Mouse (Mus musculus) intestine, embryonic 16.5 days (tissue): ENCODE results near the gene G6pc3. TPM values are rescaled to one million over a fixed set of nuclear protein-coding genes. Genes with fewer than 3 reads are reported as not detected.
A peak's percentile ranks its signal among the peaks of the same experiment; 100 is the strongest.

Source experiments
- ATAC-seq: fragments of 200-750 bp; cut with Nextera tagmentation; 2 replicates; pipeline ENCODE4 v1.8.0; 2017; ENCODE audit warnings: moderate TSS enrichment, moderate library complexity
- H3K27ac ChIP-seq: fragments of 300-500 bp; sonication (generic); 2 replicates; pipeline ENCODE4 v1.5.1; 2014; ENCODE audit warnings: mild to moderate bottlenecking, low read length
- H3K27me3 ChIP-seq: fragments of 300-500 bp; sonication (generic); replicated peaks from 2 replicates; pipeline ENCODE4 v1.6.1; 2014; ENCODE audit warnings: low read length, control low read depth, mixed read lengths; ENCODE audit not compliant: control insufficient read depth, insufficient read depth
- H3K36me3 ChIP-seq: fragments of 300-500 bp; sonication (generic); 2 replicates; pipeline ENCODE4 v1.6.1; 2014; ENCODE audit warnings: low read length, control low read depth; ENCODE audit not compliant: control insufficient read depth, insufficient read depth
- H3K4me1 ChIP-seq: fragments of 300-500 bp; sonication (generic); 2 replicates; pipeline ENCODE4 v1.6.1; 2014; ENCODE audit warnings: low read length, control low read depth, mixed read lengths; ENCODE audit not compliant: control insufficient read depth, insufficient read depth
- H3K4me2 ChIP-seq: fragments of 300-500 bp; sonication (generic); 2 replicates; pipeline ENCODE4 v1.6.1; 2014; ENCODE audit warnings: low read depth, low read length, control low read depth
- H3K4me3 ChIP-seq: fragments of 300-500 bp; sonication (generic); 2 replicates; pipeline ENCODE4 v1.5.1; 2014; ENCODE audit warnings: mild to moderate bottlenecking, low read length
- H3K9ac ChIP-seq: fragments of 300-500 bp; sonication (generic); 2 replicates; pipeline ENCODE4 v1.6.1; 2014; ENCODE audit warnings: low read depth, low read length
- H3K9me3 ChIP-seq: fragments of 300-500 bp; sonication (generic); 2 replicates; pipeline ENCODE4 v1.6.1; 2016; ENCODE audit warnings: low read length, control low read depth; ENCODE audit not compliant: control insufficient read depth
- WGBS: fragments of 180-500 bp; shearing (Covaris S2); extraction: QIAGEN DNeasy Blood & Tissue Kit; methylation state at CpG from one replicate; pipeline ENCODE4 v1.1.7; 2014; 5-methylcytosine and 5-hydroxymethylcytosine counted together
- polyA plus RNA-seq: library from polyadenylated mRNA; unstranded; fragments of >200 nt; fragmentation: Nextera tagmentation; extraction: Ambion mirVana; gene quantifications from 2 replicates; pipeline ENCODE4 v1.2.1, GENCODE M21; 2015

G6pc3 gene
- polyA plus RNA-seq, 1 experiment from 2014 or later = 32.1 TPM

DNA sequence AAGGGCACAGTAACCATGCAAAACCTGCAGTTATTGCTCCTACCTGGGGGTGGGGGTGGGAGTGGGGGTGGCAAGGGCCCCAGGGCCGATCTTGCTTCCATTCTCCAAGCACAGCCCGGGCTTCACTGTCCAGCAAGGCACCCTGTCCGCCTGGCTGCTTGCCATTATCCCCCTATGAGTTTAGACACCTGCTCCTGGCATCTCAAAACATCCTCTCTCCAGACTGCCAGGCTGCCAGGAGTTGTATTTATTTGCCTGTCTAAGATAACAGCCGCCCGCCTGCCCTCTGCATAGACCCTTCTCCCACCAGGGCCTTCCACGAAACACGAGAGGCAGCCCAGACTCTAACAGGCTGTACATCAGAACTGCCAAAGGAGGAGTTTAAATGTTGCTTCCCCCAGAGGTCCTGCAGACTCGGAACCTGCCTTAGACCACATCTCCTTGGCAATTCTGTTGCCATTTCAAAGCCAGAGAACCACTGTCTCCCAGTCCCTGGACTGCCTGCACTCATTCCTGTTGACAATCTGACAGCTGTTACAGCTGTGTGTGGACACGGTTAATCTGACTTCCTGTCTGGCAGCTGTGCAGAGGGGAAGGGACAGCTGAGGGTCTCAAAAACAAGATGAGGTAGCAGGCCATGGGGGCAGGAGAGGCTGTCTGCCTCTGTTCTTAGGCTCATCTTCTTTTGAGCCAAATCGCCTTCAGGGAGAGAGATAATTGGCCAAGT is 25.2 kb downstream of the G6pc3 start:
- H3K9ac ChIP-seq = peak overlapping the region; percentile 26; the same call in 1 of the 2 replicates

DNA sequence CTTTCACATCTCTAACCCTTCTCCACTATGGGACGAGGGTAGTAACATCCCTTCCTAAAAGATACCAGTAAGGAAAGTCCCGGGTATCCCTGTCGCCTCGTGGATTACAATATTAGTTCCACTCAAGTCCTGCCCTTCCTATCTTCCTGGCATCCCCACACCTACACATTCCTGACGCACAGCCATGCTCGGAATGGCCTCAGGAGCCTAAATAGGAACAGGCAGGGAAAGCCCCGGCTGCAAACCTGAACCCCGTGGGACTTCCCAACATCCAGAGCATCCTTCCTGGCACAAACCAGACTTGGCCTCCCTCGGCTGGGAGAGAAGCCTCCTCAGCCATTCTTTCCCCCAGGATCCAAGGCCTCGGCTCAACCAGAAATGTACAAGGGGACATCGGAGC is 26.1 kb downstream of the G6pc3 start:
- peak overlapping the region; percentile 84 for H3K27ac ChIP-seq
- H3K9ac ChIP-seq = peak overlapping the region; percentile 50

More for the DNA sequence above, 25.2 kb downstream of the G6pc3 start:
- H3K4me3 ChIP-seq = no peak overlapping the region
- peaks cover 78% of the 10 kb centered on the region for H3K4me1 ChIP-seq
- peaks cover 2% of the 10 kb centered on the region; the same call in 1 of the 2 replicates for H3K36me3 ChIP-seq
- no peak overlapping the region for H3K4me2 ChIP-seq
- 33% methylated on average over 10 of the region's 10 CpGs for WGBS
- no peak for ATAC-seq
- H3K9me3 ChIP-seq = no peaks in the 10 kb centered on the region
- no peaks in the 10 kb centered on the region for H3K27me3 ChIP-seq
- H3K27ac ChIP-seq = peak overlapping the region; percentile 84; the same call in 1 of the 2 replicates

DNA sequence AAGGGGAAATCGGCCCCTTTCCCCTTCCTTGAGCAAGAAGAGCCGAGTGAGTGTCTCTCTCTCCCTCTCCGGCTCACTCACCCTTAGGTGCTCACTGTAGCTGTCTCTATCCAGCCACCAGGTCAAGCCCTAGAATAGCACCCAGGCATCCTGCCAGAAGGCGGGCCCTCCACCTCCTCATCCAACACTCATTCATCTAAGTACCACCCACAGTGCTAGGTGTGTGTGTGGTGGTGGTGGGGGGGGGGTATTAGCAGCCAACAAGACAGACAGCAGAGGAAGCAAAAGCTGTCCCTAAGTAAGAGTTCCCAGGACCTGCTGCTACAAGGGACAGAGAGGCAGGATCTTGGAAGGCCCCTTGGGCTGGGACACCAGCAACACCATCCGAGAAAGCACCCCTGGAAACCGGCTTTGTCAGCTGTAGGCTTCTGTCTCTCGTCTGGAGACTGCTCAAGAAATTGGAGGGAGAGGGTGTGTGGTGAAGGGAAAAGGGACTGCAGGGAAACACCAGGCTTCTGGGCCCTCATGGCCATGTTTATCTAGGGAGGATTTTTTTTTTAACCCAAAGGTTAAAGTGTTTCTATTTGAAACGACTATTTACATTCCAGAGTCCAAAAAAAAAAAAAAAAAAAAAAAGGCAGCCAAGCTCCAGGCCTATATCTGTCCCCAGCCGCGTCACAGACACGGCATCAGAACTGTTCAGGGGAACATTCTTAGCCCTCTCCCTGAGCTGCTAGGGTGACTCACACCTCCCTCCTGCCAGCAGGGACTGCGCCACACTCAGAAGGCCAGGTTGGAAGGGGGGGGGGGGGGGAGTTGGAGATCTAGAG is 26.9 kb downstream of the G6pc3 start:
- H3K27me3 ChIP-seq = no peaks in the 10 kb centered on the region
- peaks cover 84% of the 10 kb centered on the region for H3K4me1 ChIP-seq
- no peaks in the 10 kb centered on the region for H3K9me3 ChIP-seq
- 16% methylated on average over 12 of the region's 12 CpGs for WGBS
- ATAC-seq = peak; percentile 56
- peak overlapping the region; percentile 90 for H3K4me2 ChIP-seq
- peak overlapping the region; percentile 56 for H3K9ac ChIP-seq
- peaks cover 2% of the 10 kb centered on the region; the same call in 1 of the 2 replicates for H3K36me3 ChIP-seq
- H3K4me3 ChIP-seq = peak overlapping the region; percentile 59
- peak overlapping the region; percentile 84 for H3K27ac ChIP-seq

More for the DNA sequence above, 26.1 kb downstream of the G6pc3 start:
- H3K4me1 ChIP-seq = peaks cover 87% of the 10 kb centered on the region
- H3K27me3 ChIP-seq = no peaks in the 10 kb centered on the region
- ATAC-seq = no peak
- H3K9me3 ChIP-seq = no peaks in the 10 kb centered on the region
- peak overlapping the region; percentile 90 for H3K4me2 ChIP-seq
- 61% methylated on average over 11 of the region's 11 CpGs for WGBS
- peak overlapping the region; percentile 59 for H3K4me3 ChIP-seq
- H3K36me3 ChIP-seq = peaks cover 2% of the 10 kb centered on the region; the same call in 1 of the 2 replicates

GRCm38 (mm10) chr11:102216886-102217240 is 27.4 kb downstream of the G6pc3 start:
- H3K4me2 ChIP-seq = peak overlapping the region; percentile 90
- peaks cover 79% of the 10 kb centered on the region for H3K4me1 ChIP-seq
- no peaks in the 10 kb centered on the region for H3K27me3 ChIP-seq
- H3K9me3 ChIP-seq = no peaks in the 10 kb centered on the region
- WGBS = 30% methylated on average over 5 of the region's 5 CpGs
- H3K36me3 ChIP-seq = no peaks in the 10 kb centered on the region
- H3K9ac ChIP-seq = peak overlapping the region; percentile 56
- peak overlapping the region; percentile 84 for H3K27ac ChIP-seq
- H3K4me3 ChIP-seq = peak overlapping the region; percentile 59
- ATAC-seq = peak; percentile 6; the same call in 1 of the 2 replicates

DNA sequence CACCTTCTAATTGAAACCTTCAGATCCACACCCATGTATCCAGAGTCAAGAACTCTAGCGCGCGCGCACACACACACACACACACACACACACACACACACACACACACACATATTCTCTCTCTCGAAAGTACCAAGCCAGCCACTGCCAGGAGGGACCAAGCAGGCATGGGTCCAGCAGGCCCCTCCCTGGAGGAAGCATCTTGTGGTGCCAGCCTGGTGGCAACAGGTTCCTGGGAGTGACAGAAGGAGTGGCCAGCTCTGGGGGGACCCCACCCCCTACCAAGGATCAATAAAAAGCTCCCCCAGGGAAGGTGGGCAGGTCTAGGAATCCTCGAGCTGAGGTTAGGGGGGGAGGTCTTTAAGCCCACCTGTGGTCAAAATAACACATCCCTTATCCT is 28.0 kb downstream of the G6pc3 start:
- H3K36me3 ChIP-seq = no peaks in the 10 kb centered on the region
- no peak for ATAC-seq
- WGBS = 55% methylated on average over 6 of the region's 6 CpGs
- H3K4me2 ChIP-seq = peak overlapping the region; percentile 90
- H3K4me3 ChIP-seq = peak overlapping the region; percentile 59
- peak overlapping the region; percentile 84 for H3K27ac ChIP-seq
- no peaks in the 10 kb centered on the region for H3K9me3 ChIP-seq
- peak overlapping the region; percentile 76 for H3K9ac ChIP-seq
- H3K4me1 ChIP-seq = peaks cover 78% of the 10 kb centered on the region
- H3K27me3 ChIP-seq = no peaks in the 10 kb centered on the region

- no peak for ATAC-seq
- Histone ChIP-seq H3K4me3 (peak overlapping the region; percentile 59), H3K36me3 (no peaks in the 10 kb centered on the region), H3K4me2 (peak overlapping the region; percentile 90), H3K27me3 (no peaks in the 10 kb centered on the region), H3K4me1 (peaks cover 78% of the 10 kb centered on the region), H3K9me3 (no peaks in the 10 kb centered on the region), H3K27ac (peak overlapping the region; percentile 93), H3K9ac (peak overlapping the region; percentile 76)
- 44% methylated on average over 7 of the region's 7 CpGs for WGBS
Observed at GRCm38 (mm10) chr11:102217876-102218430, 28.5 kb downstream of the G6pc3 start.

GRCm38 (mm10) chr11:102218783-102219182 is 29.4 kb downstream of the G6pc3 start:
- ATAC-seq = peak; percentile 86
- H3K4me1 ChIP-seq = peaks cover 82% of the 10 kb centered on the region
- H3K9me3 ChIP-seq = no peaks in the 10 kb centered on the region
- H3K27me3 ChIP-seq = no peaks in the 10 kb centered on the region
- peak overlapping the region; percentile 90 for H3K4me2 ChIP-seq
- peak overlapping the region; percentile 76 for H3K9ac ChIP-seq
- no peaks in the 10 kb centered on the region for H3K36me3 ChIP-seq
- H3K27ac ChIP-seq = peak overlapping the region; percentile 93
- 0% methylated on average over 10 of the region's 10 CpGs for WGBS
- peak overlapping the region; percentile 59 for H3K4me3 ChIP-seq

DNA sequence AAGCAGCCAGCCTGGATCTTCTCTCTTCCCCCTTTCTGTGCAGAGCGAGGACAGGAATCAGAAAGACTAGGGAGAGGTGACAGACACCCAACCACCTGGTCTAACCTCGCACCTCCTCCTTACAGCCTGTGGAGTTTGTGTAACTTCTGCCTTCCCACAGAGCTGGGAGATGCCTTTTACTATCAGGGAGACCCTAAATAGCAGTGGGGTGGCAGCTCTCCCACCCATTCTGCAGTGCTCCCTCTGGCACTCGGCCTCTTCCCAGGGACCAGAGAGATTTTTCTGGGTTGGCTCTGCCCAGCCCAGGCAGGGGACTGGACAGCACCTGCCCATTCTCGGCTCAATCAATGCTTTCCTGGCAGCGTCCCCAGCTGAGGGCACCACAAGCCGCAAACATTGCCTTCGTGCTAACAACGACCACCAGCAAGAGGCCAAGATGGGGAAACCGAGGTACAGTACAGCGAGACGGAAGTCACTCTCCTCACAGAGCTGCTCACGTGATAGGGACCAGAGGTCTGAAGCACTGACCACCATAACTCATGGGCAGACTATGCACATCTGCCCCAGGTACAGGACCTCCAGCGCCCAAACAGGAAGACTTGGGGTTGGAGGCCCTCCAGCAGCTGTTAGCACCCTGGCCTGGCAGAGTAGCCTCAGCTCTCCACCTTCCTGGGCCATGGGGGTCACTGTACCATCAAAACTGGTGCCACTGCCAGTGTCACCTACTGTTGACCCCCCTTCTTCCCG is 30.0 kb downstream of the G6pc3 start:
- H3K4me3 ChIP-seq = peak overlapping the region; percentile 59
- H3K9ac ChIP-seq = peak overlapping the region; percentile 63
- 51% methylated on average over 14 of the region's 14 CpGs for WGBS
- peak overlapping the region; percentile 90 for H3K4me2 ChIP-seq
- no peaks in the 10 kb centered on the region for H3K36me3 ChIP-seq
- peak; percentile 7 for ATAC-seq
- no peaks in the 10 kb centered on the region for H3K27me3 ChIP-seq
- no peaks in the 10 kb centered on the region for H3K9me3 ChIP-seq
- H3K4me1 ChIP-seq = peaks cover 79% of the 10 kb centered on the region
- H3K27ac ChIP-seq = peak overlapping the region; percentile 93
